Mouse (Mus musculus) C2C12 (cell line): ENCODE results near the gene Avp.

Experiments
- CEBPB ChIP-seq: IDR thresholded peaks from one replicate; pipeline ENCODE4 v1.6.1; 2011; ENCODE audit warnings: low read depth, mild to moderate bottlenecking, control low read depth, moderate library complexity
- CTCF ChIP-seq: IDR thresholded peaks from one replicate; pipeline ENCODE4 v1.5.1; 2011; ENCODE audit not compliant: control insufficient read depth, insufficient read depth, insufficient read length
- FOSL1 ChIP-seq: IDR thresholded peaks from one replicate; pipeline ENCODE4 v1.8.0; 2011; ENCODE audit warnings: mild to moderate bottlenecking, low read length; ENCODE audit not compliant: poor library complexity, insufficient read depth, severe bottlenecking
- MAX ChIP-seq: IDR thresholded peaks from one replicate; pipeline ENCODE4 v1.6.1; 2011; ENCODE audit warnings: mild to moderate bottlenecking, control low read depth
- MYOG ChIP-seq: IDR thresholded peaks from one replicate; pipeline ENCODE4 v1.6.1; 2011; ENCODE audit not compliant: control insufficient read depth, insufficient read length; ENCODE audit errors: extremely low read depth

DNA sequence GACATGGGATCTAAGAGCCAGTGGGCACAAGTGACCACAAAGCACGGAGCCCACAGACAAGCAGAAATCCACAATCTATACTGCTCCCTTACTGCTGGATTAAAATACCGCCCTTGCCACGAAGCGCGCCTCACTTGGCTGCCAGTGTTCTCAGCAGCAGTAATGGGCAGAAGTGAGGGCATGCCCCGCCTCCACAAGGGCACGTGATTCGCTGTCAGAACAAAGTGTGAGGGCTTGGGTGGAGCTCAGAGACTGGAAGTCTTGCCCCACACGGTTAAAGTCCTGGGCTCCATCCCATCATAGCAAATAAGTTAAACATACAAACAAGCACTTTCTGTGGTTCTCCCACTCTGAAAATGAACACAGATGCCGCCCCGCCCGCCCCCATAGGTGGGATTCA, 4.7 kb downstream of the Avp start:
- TF ChIP-seq CEBPB (no peak), CTCF (no peak), MYOG (no peak), FOSL1 (no peak), MAX (peak; percentile 69)
